Mouse (Mus musculus): ENCODE results near the gene Polr2b.

Polr2b gene

GRCm38 (mm10) chr5:77386596-77387413 lies 76.9 kb downstream of the Polr2b start:
- no peak for DNase-seq (ENCODE audit: low spot score)

- no peak for DNase-seq (ENCODE audit: low spot score)
Observed at GRCm38 (mm10) chr5:77387414-77387704, 77.4 kb downstream of the Polr2b start.

GRCm38 (mm10) chr5:77388359-77388758 lies 78.4 kb downstream of the Polr2b start:
- no peak for DNase-seq (ENCODE audit: low spot score)

GRCm38 (mm10) chr5:77390272-77390671 lies 80.3 kb downstream of the Polr2b start:
- DNase-seq (ENCODE audit: low spot score), result no peak

- no peak for DNase-seq (ENCODE audit: low spot score)
Observed at GRCm38 (mm10) chr5:77393094-77393619, 83.2 kb downstream of the Polr2b start.

GRCm38 (mm10) chr5:77393990-77394618 lies 84.2 kb downstream of the Polr2b start:
- no peak for DNase-seq (ENCODE audit: low spot score)

- no peak for DNase-seq (ENCODE audit: low spot score)
Observed at GRCm38 (mm10) chr5:77398285-77399057, 88.5 kb downstream of the Polr2b start.
